In the genomic region with DNA sequence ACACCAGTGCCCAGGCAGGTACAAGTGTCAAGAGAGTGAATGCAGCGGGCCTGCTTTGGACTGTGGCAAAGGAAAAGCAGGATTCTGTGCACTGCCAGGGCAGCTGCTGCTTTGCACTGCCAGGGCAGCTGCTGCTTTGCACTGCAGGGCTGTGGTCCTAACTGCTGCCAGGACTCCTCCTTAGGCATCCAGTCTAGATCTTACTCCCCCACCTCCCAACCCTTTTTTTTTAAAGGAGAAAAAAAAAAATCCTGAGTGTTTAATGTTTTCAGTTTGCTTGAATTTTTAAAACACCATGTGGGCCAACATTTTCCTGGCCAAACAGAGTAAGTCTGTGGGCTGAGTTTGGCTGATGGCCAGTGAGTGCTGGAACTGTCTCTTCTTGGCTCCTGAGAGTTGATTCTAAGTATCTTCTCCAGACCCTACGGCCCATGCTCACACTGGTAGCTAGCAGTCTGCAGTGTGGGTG, we compare ENCODE assay signal across 8 mouse cellular contexts. TPM values are rescaled to one million over a fixed set of nuclear protein-coding genes. Genes with fewer than 3 reads are reported as not detected.
DNase-seq lines count a peak whose midpoint lies in the region; ATAC-seq and TF ChIP-seq lines count a peak whose summit lies in the region.

No protein-coding gene starts in this region.

- TF ChIP-seq CTCF in heart, postnatal 0 days (IDR thresholded peaks at IDR 0.05; ENCODE audit: low read depth) = no peak

- H3K4me2 ChIP-seq in midbrain, embryonic 11.5 days = no peak overlapping the region
- H3K4me2 ChIP-seq in midbrain, embryonic 13.5 days (replicated peaks) = no peak overlapping the region
- no peak overlapping the region for H3K4me2 ChIP-seq in forebrain, embryonic 16.5 days (ENCODE audit: low read length)
- H3K4me2 ChIP-seq in heart, postnatal 0 days (ENCODE audit: low read depth, low read length) = no peak overlapping the region
- no peak overlapping the region for H3K4me2 ChIP-seq in midbrain, embryonic 16.5 days (ENCODE audit: low read length)

- no peak for TF ChIP-seq EP300 in heart, postnatal 0 days (IDR thresholded peaks at IDR 0.05; ENCODE audit: low read depth)

- no peak overlapping the region for H3K4me3 ChIP-seq in midbrain, embryonic 11.5 days (ENCODE audit: low read depth, low read length)
- H3K4me3 ChIP-seq in midbrain, embryonic 13.5 days (replicated peaks) = no peak overlapping the region
- no peak overlapping the region for H3K4me3 ChIP-seq in forebrain, embryonic 16.5 days (replicated peaks; ENCODE audit: low read length)
- no peak overlapping the region for H3K4me3 ChIP-seq in heart, postnatal 0 days (ENCODE audit: low read depth, low read length)
- no peak overlapping the region for H3K4me3 ChIP-seq in midbrain, embryonic 16.5 days (ENCODE audit: low read depth, low read length)

- H3K36me3 ChIP-seq in midbrain, embryonic 11.5 days (ENCODE audit: control insufficient read depth, insufficient read depth, low read length) = no peaks in the 10 kb centered on the region
- H3K36me3 ChIP-seq in midbrain, embryonic 13.5 days = no peaks in the 10 kb centered on the region
- H3K36me3 ChIP-seq in forebrain, embryonic 16.5 days (ENCODE audit: control insufficient read depth, insufficient read depth) = no peaks in the 10 kb centered on the region
- H3K36me3 ChIP-seq in heart, postnatal 0 days (replicated peaks; ENCODE audit: control insufficient read depth, insufficient read depth, low read length) = no peaks in the 10 kb centered on the region
- H3K36me3 ChIP-seq in midbrain, embryonic 16.5 days (ENCODE audit: control insufficient read depth, insufficient read depth, low read length) = no peaks in the 10 kb centered on the region

- no peaks in the 10 kb centered on the region for H3K27me3 ChIP-seq in midbrain, embryonic 11.5 days (ENCODE audit: control insufficient read depth, insufficient read depth, low read length)
- H3K27me3 ChIP-seq in midbrain, embryonic 13.5 days = no peaks in the 10 kb centered on the region
- no peaks in the 10 kb centered on the region for H3K27me3 ChIP-seq in forebrain, embryonic 16.5 days (replicated peaks; ENCODE audit: control insufficient read depth, insufficient read depth, low read length)
- H3K27me3 ChIP-seq in heart, postnatal 0 days (ENCODE audit: control insufficient read depth, insufficient read depth, low read length) = no peaks in the 10 kb centered on the region
- no peaks in the 10 kb centered on the region for H3K27me3 ChIP-seq in midbrain, embryonic 16.5 days (ENCODE audit: control insufficient read depth, insufficient read depth, low read depth, low read length)

- no peaks in the 10 kb centered on the region for H3K4me1 ChIP-seq in midbrain, embryonic 11.5 days (ENCODE audit: control insufficient read depth, insufficient read depth, low read length)
- H3K4me1 ChIP-seq in midbrain, embryonic 13.5 days (replicated peaks) = 0 out of 2 replicates have a peak, but pooled peaks cover 4% of the 10 kb centered on the region
- H3K4me1 ChIP-seq in forebrain, embryonic 16.5 days (replicated peaks; ENCODE audit: control insufficient read depth, insufficient read depth, low read length) = peaks cover 9% of the 10 kb centered on the region
- H3K4me1 ChIP-seq in heart, postnatal 0 days (ENCODE audit: control insufficient read depth, insufficient read depth) = peaks cover 12% of the 10 kb centered on the region
- peaks cover 5% of the 10 kb centered on the region; the same call in 1 of the 2 replicates for H3K4me1 ChIP-seq in midbrain, embryonic 16.5 days (ENCODE audit: control insufficient read depth, insufficient read depth, low read length)

- ATAC-seq in midbrain, embryonic 11.5 days (ENCODE audit: low FRiP score) = no peak
- ATAC-seq in midbrain, embryonic 13.5 days = no peak
- peak; percentile 91 for ATAC-seq in forebrain, embryonic 16.5 days
- ATAC-seq in heart, postnatal 0 days (ENCODE audit: insufficient read depth, low read depth) = peak; percentile 49
- 0 out of 2 replicates have a peak, but pooled peaks have one; percentile 62 for ATAC-seq in midbrain, embryonic 16.5 days

- no peaks in the 10 kb centered on the region for H3K9me3 ChIP-seq in midbrain, embryonic 11.5 days (ENCODE audit: control insufficient read depth, low read length)
- no peaks in the 10 kb centered on the region for H3K9me3 ChIP-seq in midbrain, embryonic 13.5 days
- H3K9me3 ChIP-seq in forebrain, embryonic 16.5 days (ENCODE audit: control insufficient read depth, low read length) = no peaks in the 10 kb centered on the region
- H3K9me3 ChIP-seq in heart, postnatal 0 days (replicated peaks; ENCODE audit: control insufficient read depth, low read length) = no peaks in the 10 kb centered on the region
- H3K9me3 ChIP-seq in midbrain, embryonic 16.5 days (replicated peaks; ENCODE audit: control insufficient read depth, low read length, poor library complexity, severe bottlenecking) = no peaks in the 10 kb centered on the region

- WGBS in midbrain, embryonic 11.5 days = 88% methylated on average over 2 of the region's 2 CpGs
- WGBS in midbrain, embryonic 13.5 days = 84% methylated on average over 2 of the region's 2 CpGs
- WGBS in forebrain, embryonic 16.5 days = 35% methylated on average over 2 of the region's 2 CpGs
- WGBS in heart, postnatal 0 days = 22% methylated on average over 2 of the region's 2 CpGs
- WGBS in midbrain, embryonic 16.5 days = 69% methylated on average over 2 of the region's 2 CpGs

- H3K9ac ChIP-seq in midbrain, embryonic 11.5 days (ENCODE audit: low read length) = no peak overlapping the region
- no peak overlapping the region for H3K9ac ChIP-seq in midbrain, embryonic 13.5 days (replicated peaks)
- no peak overlapping the region for H3K9ac ChIP-seq in forebrain, embryonic 16.5 days (replicated peaks; ENCODE audit: low read depth, low read length)
- no peak overlapping the region for H3K9ac ChIP-seq in heart, postnatal 0 days (replicated peaks; ENCODE audit: low read depth, low read length)
- H3K9ac ChIP-seq in midbrain, embryonic 16.5 days (ENCODE audit: low read depth, low read length) = no peak overlapping the region

- H3K27ac ChIP-seq in midbrain, embryonic 11.5 days (ENCODE audit: low read depth, low read length) = no peak overlapping the region
- no peak overlapping the region; the same call in 1 of the 2 replicates for H3K27ac ChIP-seq in midbrain, embryonic 13.5 days
- peak overlapping the region; percentile 1; the same call in 1 of the 2 replicates for H3K27ac ChIP-seq in forebrain, embryonic 16.5 days (ENCODE audit: low read length)
- peak overlapping the region; percentile 46 for H3K27ac ChIP-seq in heart, postnatal 0 days (ENCODE audit: low read depth)
- no peak overlapping the region for H3K27ac ChIP-seq in midbrain, embryonic 16.5 days (ENCODE audit: low read length)

- DNase-seq in midbrain, embryonic 11.5 days (ENCODE audit: low spot score, missing footprints) = peak; percentile 17
- DNase-seq in heart, postnatal 0 days (ENCODE audit: low spot score) = no peak
- DNase-seq in layer of hippocampus, adult 8-10 months (ENCODE audit: low spot score in 2 of 2) = peak; percentile 19 to 46
- peak; percentile 73 to 81 for DNase-seq in urinary bladder, postnatal 4 days (ENCODE audit: low spot score in 2 of 2)
- DNase-seq in embryo, embryonic 11 days = no peak

RNA-seq across cellular contexts. Expression of gene BC052040, which starts 11.2 kb away (rescaled TPM):
- polyA plus RNA-seq in midbrain, embryonic 11.5 days (2014; fragmentation: Nextera tagmentation; extraction: Ambion mirVana) = 19.6 and 19.7 TPM in 2 replicates
- 14.8 and 15.4 TPM in 2 replicates for polyA plus RNA-seq in midbrain, embryonic 13.5 days (2015; fragmentation: Nextera tagmentation; extraction: Ambion mirVana)
- 18.3 and 18.8 TPM in 2 replicates for polyA plus RNA-seq in forebrain, embryonic 16.5 days (2015; fragmentation: Nextera tagmentation; extraction: Ambion mirVana)
- 3.9 and 4.0 TPM in 2 replicates for total RNA-seq in heart, postnatal 0 days (2014; rRNA removed; ENCODE audit: low replicate concordance)
- 4.1 and 5.1 TPM in 2 replicates for polyA plus RNA-seq in heart, postnatal 0 days (2015; fragmentation: Nextera tagmentation; extraction: Ambion mirVana)
- total RNA-seq in layer of hippocampus, adult 8-10 months (2022) = 1 to 10 TPM; 6.5 to 7.9 (median 7.3) TPM
- polyA plus RNA-seq in midbrain, embryonic 16.5 days (2015; fragmentation: Nextera tagmentation; extraction: Ambion mirVana) = 21.1 and 21.7 TPM in 2 replicates

Comparison
In these comparisons a context has a peak if more than half of its experiments do, and no peak if none do; other contexts are left out.
1. ATAC-seq: peak in forebrain, embryonic 16.5 days (single experiment), heart, postnatal 0 days (single experiment) and midbrain, embryonic 16.5 days (single experiment); none in midbrain, embryonic 11.5 days (single experiment) and midbrain, embryonic 13.5 days (single experiment).
2. DNase-seq: peak in midbrain, embryonic 11.5 days (single experiment), layer of hippocampus, adult 8-10 months (2 of 2) and urinary bladder, postnatal 4 days (2 of 2); none in heart, postnatal 0 days (single experiment) and embryo, embryonic 11 days (single experiment).
3. H3K27ac ChIP-seq: peak in forebrain, embryonic 16.5 days (single experiment) and heart, postnatal 0 days (single experiment); none in midbrain, embryonic 11.5 days (single experiment), midbrain, embryonic 13.5 days (single experiment) and midbrain, embryonic 16.5 days (single experiment).